Mouse (Mus musculus): Measurements from ENCODE around the gene Pithd1. TPM values are rescaled to one million over a fixed set of nuclear protein-coding genes. Genes with fewer than 3 reads are reported as not detected.

Pithd1 gene
- polyA plus RNA-seq (2012; rRNA removed; ENCODE audit: low replicate concordance): 31.8 and 63.5 TPM in 2 replicates

GRCm38 (mm10) chr4:135986943-135987710, at the start of gene Pithd1:
Pithd1 (minus strand) TSS chr4:135987264.

GRCm38 (mm10) chr4:136021549-136022047, 34.5 kb upstream of the Pithd1 start, which contains the start of gene Eloa:
Eloa (minus strand) TSS chr4:136021763.

DNA sequence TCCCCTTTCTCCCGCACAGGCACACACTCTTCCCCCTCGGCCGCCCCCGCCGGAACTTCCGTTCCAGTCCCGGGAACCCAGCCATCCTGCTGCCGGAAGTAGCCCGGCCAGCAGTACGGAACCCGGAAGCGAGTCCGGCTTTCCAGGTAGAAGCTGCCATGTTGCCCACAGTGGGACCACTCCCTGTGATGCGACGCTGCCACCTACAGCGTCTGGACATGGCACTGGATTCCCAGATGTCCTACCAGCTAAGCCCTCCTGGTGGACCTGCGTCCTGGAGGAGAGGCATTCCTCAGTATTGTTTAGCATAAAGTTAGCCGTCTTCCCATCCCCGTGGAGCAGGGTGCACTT, 14.5 kb downstream of the Pithd1 start, which contains the start of gene Lypla2:
Gene Lypla2 (minus strand): TSS at position 71 of the 351 bp plus-strand sequence.

DNA sequence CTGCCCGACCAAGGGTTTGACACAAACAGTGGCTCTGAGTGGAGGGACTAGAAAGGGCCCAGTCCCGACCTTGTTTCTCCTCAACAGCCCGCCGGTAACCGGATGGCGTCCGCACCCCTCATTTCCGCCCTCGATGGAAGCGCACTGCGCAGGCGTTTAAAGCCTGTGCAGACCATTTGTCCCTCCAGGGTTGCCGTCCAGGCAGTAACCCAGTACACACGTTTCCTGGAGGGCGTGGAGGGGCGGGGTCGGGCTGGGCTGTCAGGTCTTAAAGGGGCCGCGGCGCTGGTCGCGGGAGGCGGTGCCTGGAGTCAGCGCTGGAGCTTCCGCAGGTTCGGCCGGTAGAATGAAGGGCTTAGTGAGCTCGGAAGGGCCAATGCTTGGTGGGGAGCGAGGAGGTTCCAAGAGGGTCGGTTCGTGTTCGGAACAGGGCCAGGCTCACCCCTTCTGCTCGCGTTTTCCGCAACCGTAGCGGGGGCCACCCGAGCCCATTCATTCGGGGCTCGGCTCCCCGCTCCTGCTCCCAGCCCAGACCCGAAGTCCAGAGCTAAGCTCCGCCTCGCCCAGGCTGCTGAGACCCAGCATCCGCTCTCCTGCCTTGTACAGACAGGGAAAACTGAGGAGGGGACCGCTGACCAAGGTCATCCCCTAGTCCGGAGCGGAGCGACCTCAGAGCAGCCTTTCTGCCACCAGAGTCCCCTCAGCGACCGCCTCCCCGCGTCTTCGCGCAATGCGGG, 23.4 kb downstream of the Pithd1 start, which contains the start of gene Gale:
Gene Gale (plus strand): TSS at position 271 of the 737 bp plus-strand sequence.

DNA sequence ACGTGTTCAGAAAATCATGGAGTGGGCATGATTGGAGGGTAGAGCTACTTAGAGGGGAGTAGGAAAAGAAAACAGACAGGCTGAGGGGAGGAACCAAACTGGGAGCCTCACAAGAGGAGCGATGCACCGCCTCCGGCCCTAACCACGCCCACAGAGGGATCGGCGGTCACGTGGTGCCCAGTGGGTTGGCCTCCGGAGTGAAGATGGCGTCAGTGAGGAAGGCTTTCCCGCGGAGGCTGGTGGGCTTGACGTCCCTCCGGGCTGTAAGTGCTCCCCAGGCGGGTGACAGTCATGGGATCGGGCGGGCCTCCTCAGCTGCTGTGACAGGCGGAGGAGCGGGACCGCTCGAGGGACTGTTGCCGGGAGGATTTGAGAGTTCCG, 40.8 kb downstream of the Pithd1 start, which contains the start of gene Hmgcl:
Gene Hmgcl (plus strand): TSS at position 171 of the 381 bp plus-strand sequence.

Other genes with a start within 250 kb of the Pithd1 start
- gene Myom3, start 227.5 kb downstream of the Pithd1 start, polyA plus RNA-seq (2012; rRNA removed; ENCODE audit: low replicate concordance): 0.29 and 2.8 TPM in 2 replicates
- 46.7 and 110 TPM in 2 replicates for gene Srsf10, start 131.5 kb downstream of the Pithd1 start, polyA plus RNA-seq (2012; rRNA removed; ENCODE audit: low replicate concordance)
- gene Pnrc2, start 113.4 kb downstream of the Pithd1 start, polyA plus RNA-seq (2012; rRNA removed; ENCODE audit: low replicate concordance): 12.9 and 19.8 TPM in 2 replicates
- gene Cnr2, start 91.9 kb downstream of the Pithd1 start, polyA plus RNA-seq (2012; rRNA removed; ENCODE audit: low replicate concordance): 15.0 and 18.4 TPM in 2 replicates
- 60.6 and 101 TPM in 2 replicates for gene Fuca1, start 66.5 kb downstream of the Pithd1 start, polyA plus RNA-seq (2012; rRNA removed; ENCODE audit: low replicate concordance)
- gene Hmgcl, start 40.8 kb downstream of the Pithd1 start, polyA plus RNA-seq (2012; rRNA removed; ENCODE audit: low replicate concordance): 54.9 and 80.4 TPM in 2 replicates
- 61.5 and 82.0 TPM in 2 replicates for gene Gale, start 23.5 kb downstream of the Pithd1 start, polyA plus RNA-seq (2012; rRNA removed; ENCODE audit: low replicate concordance)
- gene Lypla2, start 14.6 kb downstream of the Pithd1 start, polyA plus RNA-seq (2012; rRNA removed; ENCODE audit: low replicate concordance): 108 and 220 TPM in 2 replicates
- 8.3 and 21.4 TPM in 2 replicates for gene Eloa, start 34.5 kb upstream of the Pithd1 start, polyA plus RNA-seq (2012; rRNA removed; ENCODE audit: low replicate concordance)
- 201 and 254 TPM in 2 replicates for gene Rpl11, start 66.2 kb upstream of the Pithd1 start, polyA plus RNA-seq (2012; rRNA removed; ENCODE audit: low replicate concordance)
- 283 and 490 TPM in 2 replicates for gene Id3, start 156.2 kb upstream of the Pithd1 start, polyA plus RNA-seq (2012; rRNA removed; ENCODE audit: low replicate concordance)
- gene E2f2, start 185.1 kb upstream of the Pithd1 start, polyA plus RNA-seq (2012; rRNA removed; ENCODE audit: low replicate concordance): 5.0 and 8.3 TPM in 2 replicates
- gene Asap3, start 219.1 kb upstream of the Pithd1 start, polyA plus RNA-seq (2012; rRNA removed; ENCODE audit: low replicate concordance): 12.7 and 13.6 TPM in 2 replicates